In the genomic region with DNA sequence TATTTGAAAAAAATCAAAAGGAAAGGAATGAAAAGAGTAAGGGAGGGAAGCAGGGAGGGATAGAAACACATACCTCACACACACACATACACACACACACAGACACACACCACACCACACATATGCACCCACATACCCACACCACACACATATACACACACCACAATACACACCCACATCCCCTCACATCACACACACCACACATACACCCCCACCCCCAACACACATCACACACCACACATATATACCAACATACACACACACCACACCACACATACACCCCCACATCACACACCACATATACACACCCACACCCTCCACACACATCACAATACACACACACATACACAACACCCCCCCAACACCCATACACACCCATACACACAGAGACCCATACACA, we compare ENCODE assay signal across 22 mouse cellular contexts. TPM values are rescaled to one million over a fixed set of nuclear protein-coding genes. Genes with fewer than 3 reads are reported as not detected.
A peak's percentile ranks its signal among the peaks of the same experiment; 100 is the strongest.
DNase-seq lines count a peak whose midpoint lies in the region; ATAC-seq and TF ChIP-seq lines count a peak whose summit lies in the region.
"Had no signal": no experiment of that assay in that cellular context is flagged by ENCODE, and none has a peak within 500 bp of the region (broad histone marks: within the 10 kb centered on the region; RNA-seq: fewer than 3 reads in every experiment).

No protein-coding gene starts in this region.

- H3K36me3 ChIP-seq in forebrain, embryonic 16.5 days (ENCODE audit: control insufficient read depth, insufficient read depth): peaks cover 3% of the 10 kb centered on the region; the same call in 1 of the 2 replicates
- peaks cover 26% of the 10 kb centered on the region for H3K36me3 ChIP-seq in forebrain, embryonic 14.5 days (ENCODE audit: control insufficient read depth, insufficient read depth, low read length)
- peaks cover 33% of the 10 kb centered on the region for H3K36me3 ChIP-seq in kidney, embryonic 15.5 days
- H3K36me3 ChIP-seq in MEL (ENCODE audit: control insufficient read depth in 1 of 2, insufficient read depth in 2 of 2, low read length in 2 of 2): 0 out of 4 replicates have a peak, but pooled peaks cover 0 to 2% of the 10 kb centered on the region in 2 experiments
- H3K36me3 ChIP-seq in midbrain, embryonic 13.5 days: peaks cover 36% of the 10 kb centered on the region

- no peaks in the 10 kb centered on the region for H3K27me3 ChIP-seq in forebrain, embryonic 16.5 days (replicated peaks; ENCODE audit: control insufficient read depth, insufficient read depth, low read length)
- H3K27me3 ChIP-seq in forebrain, embryonic 14.5 days (replicated peaks; ENCODE audit: control insufficient read depth, insufficient read depth, low read length): no peaks in the 10 kb centered on the region
- H3K27me3 ChIP-seq in kidney, embryonic 15.5 days: no peaks in the 10 kb centered on the region
- no peaks in the 10 kb centered on the region for H3K27me3 ChIP-seq in MEL (ENCODE audit: control insufficient read depth in 1 of 2, insufficient read depth in 2 of 2, low read length in 2 of 2)
- no peaks in the 10 kb centered on the region for H3K27me3 ChIP-seq in midbrain, embryonic 13.5 days
- H3K27me3 ChIP-seq: liver, embryonic 12.5 days; lung, embryonic 15.5 days had no signal

- no peak for TF ChIP-seq POLR2A in MEL (IDR thresholded peaks at IDR 0.05; ENCODE audit: control insufficient read depth in 1 of 2, insufficient read depth in 1 of 2, low read depth in 1 of 2, low read length in 2 of 2, poor library complexity in 1 of 2)

- no peak for DNase-seq in forebrain, embryonic 14.5 days (ENCODE audit: low spot score)
- DNase-seq in kidney, adult 18-20 months: no peak
- no peak for DNase-seq in MEL (ENCODE audit: low read depth, low spot score)
- no peak for DNase-seq in kidney, postnatal 10 days
- DNase-seq: adrenal gland, postnatal 36 days; cerebellum, adult 8-10 months; retina, postnatal 1 day; thymus, adult 2 months had no signal

- peak; percentile 39; the same call in 1 of the 2 replicates for ATAC-seq in forebrain, embryonic 16.5 days
- no peak; the same call in 1 of the 2 replicates for ATAC-seq in forebrain, embryonic 14.5 days
- 0 out of 2 replicates have a peak, but pooled peaks have one; percentile 31 for ATAC-seq in kidney, embryonic 15.5 days (replicated peaks; ENCODE audit: low FRiP score)
- peak; percentile 25 for ATAC-seq in midbrain, embryonic 13.5 days
- ATAC-seq: activated CD4-positive, CD25-positive, alpha-beta regulatory T cell, adult 4 months; liver, embryonic 12.5 days; Patski had no signal

- peaks cover under 1% of the 10 kb centered on the region; the same call in 1 of the 2 replicates for H3K79me2 ChIP-seq in MEL (ENCODE audit: control insufficient read depth, insufficient read depth, low read length, poor library complexity)

- H3K27ac ChIP-seq in forebrain, embryonic 16.5 days (ENCODE audit: low read length): no peak overlapping the region
- no peak overlapping the region for H3K27ac ChIP-seq in forebrain, embryonic 14.5 days (ENCODE audit: low read depth, low read length)
- no peak overlapping the region for H3K27ac ChIP-seq in kidney, embryonic 15.5 days
- H3K27ac ChIP-seq in MEL (ENCODE audit: control insufficient read depth, low read depth, low read length): no peak overlapping the region
- no peak overlapping the region for H3K27ac ChIP-seq in midbrain, embryonic 13.5 days
- H3K27ac ChIP-seq: liver, embryonic 12.5 days; lung, embryonic 15.5 days had no signal

- no peak for TF ChIP-seq CTCF in MEL (IDR thresholded peaks at IDR 0.05 in 2 of 3, conservative IDR thresholded peaks at IDR 0.05 in 1 of 3; ENCODE audit: control insufficient read depth in 1 of 3, insufficient read depth in 1 of 3, low read depth in 2 of 3, low read length in 3 of 3, poor library complexity in 1 of 3, severe bottlenecking in 1 of 3)

- no peak overlapping the region for H3K4me3 ChIP-seq in forebrain, embryonic 16.5 days (replicated peaks; ENCODE audit: low read length)
- no peak overlapping the region for H3K4me3 ChIP-seq in forebrain, embryonic 14.5 days (ENCODE audit: low read depth, low read length)
- no peak overlapping the region for H3K4me3 ChIP-seq in kidney, embryonic 15.5 days (replicated peaks)
- H3K4me3 ChIP-seq in MEL (ENCODE audit: control insufficient read depth in 1 of 2, insufficient read depth in 1 of 2, low read depth in 2 of 2, low read length in 2 of 2): no peak overlapping the region
- no peak overlapping the region for H3K4me3 ChIP-seq in midbrain, embryonic 13.5 days (replicated peaks)
- H3K4me3 ChIP-seq: liver, embryonic 12.5 days; lung, embryonic 15.5 days had no signal

- H3K4me2 ChIP-seq in forebrain, embryonic 16.5 days (ENCODE audit: low read length): no peak overlapping the region
- no peak overlapping the region for H3K4me2 ChIP-seq in forebrain, embryonic 14.5 days (ENCODE audit: low read length)
- H3K4me2 ChIP-seq in kidney, embryonic 15.5 days: no peak overlapping the region
- H3K4me2 ChIP-seq in midbrain, embryonic 13.5 days (replicated peaks): no peak overlapping the region
- H3K4me2 ChIP-seq: liver, embryonic 12.5 days; lung, embryonic 15.5 days had no signal

- H3K9me3 ChIP-seq in forebrain, embryonic 16.5 days (ENCODE audit: control insufficient read depth, low read length): no peaks in the 10 kb centered on the region
- H3K9me3 ChIP-seq in forebrain, embryonic 14.5 days (replicated peaks; ENCODE audit: control insufficient read depth, low read length): no peaks in the 10 kb centered on the region
- H3K9me3 ChIP-seq in kidney, embryonic 15.5 days (replicated peaks): no peaks in the 10 kb centered on the region
- H3K9me3 ChIP-seq in MEL (replicated peaks; ENCODE audit: insufficient read depth, low read length): no peaks in the 10 kb centered on the region
- no peaks in the 10 kb centered on the region for H3K9me3 ChIP-seq in midbrain, embryonic 13.5 days
- H3K9me3 ChIP-seq: liver, embryonic 12.5 days; lung, embryonic 15.5 days had no signal

- no peaks in the 10 kb centered on the region for H3K4me1 ChIP-seq in forebrain, embryonic 16.5 days (replicated peaks; ENCODE audit: control insufficient read depth, insufficient read depth, low read length)
- H3K4me1 ChIP-seq in forebrain, embryonic 14.5 days (ENCODE audit: control insufficient read depth, insufficient read depth, low read length): no peaks in the 10 kb centered on the region
- no peaks in the 10 kb centered on the region for H3K4me1 ChIP-seq in kidney, embryonic 15.5 days
- H3K4me1 ChIP-seq in MEL (ENCODE audit: control insufficient read depth in 1 of 2, insufficient read depth in 2 of 2, low read length in 2 of 2): no peaks in the 10 kb centered on the region
- no peaks in the 10 kb centered on the region for H3K4me1 ChIP-seq in midbrain, embryonic 13.5 days (replicated peaks)
- H3K4me1 ChIP-seq: liver, embryonic 12.5 days had no signal

- no peak for TF ChIP-seq RAD21 in MEL (IDR thresholded peaks at IDR 0.05; ENCODE audit: low read depth, low read length)

- TF ChIP-seq EP300 in MEL (IDR thresholded peaks at IDR 0.05; ENCODE audit: low read depth in 1 of 2, low read length in 2 of 2): no peak

- H3K9ac ChIP-seq in forebrain, embryonic 16.5 days (replicated peaks; ENCODE audit: low read depth, low read length): no peak overlapping the region
- no peak overlapping the region for H3K9ac ChIP-seq in forebrain, embryonic 14.5 days (ENCODE audit: low read length)
- no peak overlapping the region for H3K9ac ChIP-seq in kidney, embryonic 15.5 days
- H3K9ac ChIP-seq in MEL (ENCODE audit: control insufficient read depth, low read depth, low read length, poor library complexity, severe bottlenecking): no peak overlapping the region
- no peak overlapping the region for H3K9ac ChIP-seq in midbrain, embryonic 13.5 days (replicated peaks)
- H3K9ac ChIP-seq: liver, embryonic 12.5 days; lung, embryonic 15.5 days had no signal

RNA-seq across cellular contexts. Expression of a gene that starts 8.4 kb away (rescaled TPM):
- polyA plus RNA-seq in forebrain, embryonic 16.5 days (2015; fragmentation: Nextera tagmentation; extraction: Ambion mirVana): 64.8 and 69.6 TPM in 2 replicates
- polyA plus RNA-seq in forebrain, embryonic 14.5 days (2014; fragmentation: Nextera tagmentation; extraction: Ambion mirVana): 51.8 and 52.1 TPM in 2 replicates
- polyA plus RNA-seq in kidney, embryonic 15.5 days (2015; fragmentation: Nextera tagmentation; extraction: Ambion mirVana): 38.3 and 39.5 TPM in 2 replicates
- total RNA-seq in MEL (2012; rRNA removed): 41.9 and 48.6 TPM in 2 replicates
- 10 to 100 TPM in 1 of 2 experiments, not detected in 1; 43.0 TPM for polyA plus RNA-seq in MEL (2012; ENCODE audit: insufficient read depth in 1 of 2, insufficient read length in 2 of 2, low read depth in 1 of 2, low replicate concordance in 2 of 2, missing spikeins in 1 of 2)
- 58.6 and 60.2 TPM in 2 replicates for polyA plus RNA-seq in midbrain, embryonic 13.5 days (2015; fragmentation: Nextera tagmentation; extraction: Ambion mirVana)

RNA-seq across cellular contexts. Expression of a gene that starts 9.4 kb away (rescaled TPM):
- 0.25 and 0.30 TPM in 2 replicates for polyA plus RNA-seq in forebrain, embryonic 16.5 days (2015; fragmentation: Nextera tagmentation; extraction: Ambion mirVana)
- polyA plus RNA-seq in forebrain, embryonic 14.5 days (2014; fragmentation: Nextera tagmentation; extraction: Ambion mirVana): 0.08 and 0.15 TPM in 2 replicates
- 0.12 and 0.33 TPM in 2 replicates for polyA plus RNA-seq in kidney, embryonic 15.5 days (2015; fragmentation: Nextera tagmentation; extraction: Ambion mirVana)
- not detected in 2 replicates for total RNA-seq in MEL (2012; rRNA removed)
- under 1 TPM in 1 of 2 experiments, not detected in 1; 0.07 TPM for polyA plus RNA-seq in MEL (2012; ENCODE audit: insufficient read depth in 1 of 2, insufficient read length in 2 of 2, low read depth in 1 of 2, low replicate concordance in 2 of 2, missing spikeins in 1 of 2)
- polyA plus RNA-seq in midbrain, embryonic 13.5 days (2015; fragmentation: Nextera tagmentation; extraction: Ambion mirVana): 0.23 and 0.61 TPM in 2 replicates
- total RNA-seq: adrenal gland, postnatal 36 days; gastrocnemius, adult 18-20 months; granulocyte monocyte progenitor cell, adult 5-6 weeks; layer of hippocampus, postnatal 25 days; left cerebral cortex, postnatal 36 days; megakaryocyte progenitor cell, adult 5-6 weeks had no signal
- polyA plus RNA-seq: liver, embryonic 12.5 days; lung, embryonic 15.5 days had no signal

RNA-seq across cellular contexts. Expression of a gene that starts 12.4 kb away (rescaled TPM):
- 10.0 and 14.2 TPM in 2 replicates for polyA plus RNA-seq in forebrain, embryonic 16.5 days (2015; fragmentation: Nextera tagmentation; extraction: Ambion mirVana)
- 13.1 and 13.2 TPM in 2 replicates for polyA plus RNA-seq in forebrain, embryonic 14.5 days (2014; fragmentation: Nextera tagmentation; extraction: Ambion mirVana)
- 12.4 and 12.6 TPM in 2 replicates for polyA plus RNA-seq in kidney, embryonic 15.5 days (2015; fragmentation: Nextera tagmentation; extraction: Ambion mirVana)
- total RNA-seq in MEL (2012; rRNA removed): 0.59 TPM in 1 of 2 replicates, not detected in the other
- under 1 TPM in 1 of 2 experiments, not detected in 1; 0.84 TPM for polyA plus RNA-seq in MEL (2012; ENCODE audit: insufficient read depth in 1 of 2, insufficient read length in 2 of 2, low read depth in 1 of 2, low replicate concordance in 2 of 2, missing spikeins in 1 of 2)
- polyA plus RNA-seq in midbrain, embryonic 13.5 days (2015; fragmentation: Nextera tagmentation; extraction: Ambion mirVana): 9.6 and 12.4 TPM in 2 replicates
- polyA plus RNA-seq: activated CD4-positive, CD25-positive, alpha-beta regulatory T cell, adult 4 months had no signal

RNA-seq across cellular contexts. Expression of a gene that starts 19.0 kb away (rescaled TPM):
- polyA plus RNA-seq in forebrain, embryonic 16.5 days (2015; fragmentation: Nextera tagmentation; extraction: Ambion mirVana): not detected in 2 replicates
- polyA plus RNA-seq in forebrain, embryonic 14.5 days (2014; fragmentation: Nextera tagmentation; extraction: Ambion mirVana): 0.23 TPM in 1 of 2 replicates, not detected in the other
- polyA plus RNA-seq in kidney, embryonic 15.5 days (2015; fragmentation: Nextera tagmentation; extraction: Ambion mirVana): 0.32 and 0.57 TPM in 2 replicates
- not detected in 2 replicates for total RNA-seq in MEL (2012; rRNA removed)
- polyA plus RNA-seq in MEL (2012; ENCODE audit: insufficient read depth in 1 of 2, insufficient read length in 2 of 2, low read depth in 1 of 2, low replicate concordance in 2 of 2, missing spikeins in 1 of 2): not detected
- polyA plus RNA-seq in midbrain, embryonic 13.5 days (2015; fragmentation: Nextera tagmentation; extraction: Ambion mirVana): 0.40 TPM in 1 of 2 replicates, not detected in the other
- total RNA-seq: gastrocnemius, adult 18-20 months; layer of hippocampus, postnatal 25 days had no signal
- polyA plus RNA-seq: C2C12, Patski had no signal

RNA-seq across cellular contexts. Expression of a gene that starts 29.0 kb away (rescaled TPM):
- polyA plus RNA-seq in forebrain, embryonic 16.5 days (2015; fragmentation: Nextera tagmentation; extraction: Ambion mirVana): 0.45 and 0.71 TPM in 2 replicates
- 0.26 and 0.32 TPM in 2 replicates for polyA plus RNA-seq in forebrain, embryonic 14.5 days (2014; fragmentation: Nextera tagmentation; extraction: Ambion mirVana)
- 0.66 TPM in 1 of 2 replicates, not detected in the other for polyA plus RNA-seq in kidney, embryonic 15.5 days (2015; fragmentation: Nextera tagmentation; extraction: Ambion mirVana)
- 0.23 and 0.33 TPM in 2 replicates for total RNA-seq in MEL (2012; rRNA removed)
- 1 to 10 TPM in 1 of 2 experiments, not detected in 1; 1.1 TPM for polyA plus RNA-seq in MEL (2012; ENCODE audit: insufficient read depth in 1 of 2, insufficient read length in 2 of 2, low read depth in 1 of 2, low replicate concordance in 2 of 2, missing spikeins in 1 of 2)
- 0.24 and 0.48 TPM in 2 replicates for polyA plus RNA-seq in midbrain, embryonic 13.5 days (2015; fragmentation: Nextera tagmentation; extraction: Ambion mirVana)
- total RNA-seq: megakaryocyte progenitor cell, adult 5-6 weeks had no signal
- polyA plus RNA-seq: activated CD4-positive, CD25-positive, alpha-beta regulatory T cell, adult 4 months; C2C12; heart, embryonic 16.5 days; lung, embryonic 15.5 days had no signal
